Mouse (Mus musculus): ENCODE results near the gene Gtf3c5.
A peak's percentile ranks its signal among the peaks of the same experiment; 100 is the strongest.

Gene Gtf3c5

GRCm38 (mm10) chr2:28583651-28584050, at the start of gene Gtf3c5:
Gene Gtf3c5 (minus strand): TSS chr2:28583751.
- no peak for DNase-seq

- no peak for DNase-seq
Measured at GRCm38 (mm10) chr2:28633136-28633535, 49.6 kb upstream of the Gtf3c5 start.

- DNase-seq = no peak
Measured at GRCm38 (mm10) chr2:28632626-28633025, 49.1 kb upstream of the Gtf3c5 start.

- no peak for DNase-seq
Measured at GRCm38 (mm10) chr2:28629911-28630381, 46.4 kb upstream of the Gtf3c5 start.

GRCm38 (mm10) chr2:28628053-28628452, 44.5 kb upstream of the Gtf3c5 start:
- no peak for DNase-seq

GRCm38 (mm10) chr2:28626038-28626437, 42.5 kb upstream of the Gtf3c5 start:
- DNase-seq = no peak

- no peak for DNase-seq
Measured at GRCm38 (mm10) chr2:28624870-28625269, 41.3 kb upstream of the Gtf3c5 start.

- DNase-seq = no peak
Measured at GRCm38 (mm10) chr2:28622521-28623124, 39.1 kb upstream of the Gtf3c5 start.

GRCm38 (mm10) chr2:28621664-28622171, 38.2 kb upstream of the Gtf3c5 start, which contains the start of gene Gfi1b:
Gene Gfi1b (minus strand): TSS chr2:28621982.
- no peak for DNase-seq

- no peak for DNase-seq
Measured at GRCm38 (mm10) chr2:28621111-28621510, 37.6 kb upstream of the Gtf3c5 start.

GRCm38 (mm10) chr2:28620522-28620921, 37.0 kb upstream of the Gtf3c5 start:
- no peak for DNase-seq

GRCm38 (mm10) chr2:28619369-28619768, 35.8 kb upstream of the Gtf3c5 start:
- DNase-seq = no peak

GRCm38 (mm10) chr2:28618777-28619336, 35.3 kb upstream of the Gtf3c5 start:
- no peak for DNase-seq

GRCm38 (mm10) chr2:28617498-28618486, 34.2 kb upstream of the Gtf3c5 start:
- no peak for DNase-seq

- DNase-seq = no peak
Measured at GRCm38 (mm10) chr2:28616874-28617273, 33.3 kb upstream of the Gtf3c5 start.

- DNase-seq = no peak
Measured at GRCm38 (mm10) chr2:28616358-28616757, 32.8 kb upstream of the Gtf3c5 start.

- no peak for DNase-seq
Measured at GRCm38 (mm10) chr2:28613599-28613998, 30.0 kb upstream of the Gtf3c5 start.

- no peak for DNase-seq
Measured at GRCm38 (mm10) chr2:28612436-28613063, 29.0 kb upstream of the Gtf3c5 start.

- no peak for DNase-seq
Measured at GRCm38 (mm10) chr2:28611407-28611787, 27.8 kb upstream of the Gtf3c5 start.

GRCm38 (mm10) chr2:28610716-28611406, 27.3 kb upstream of the Gtf3c5 start:
- DNase-seq = peak; percentile 39

- DNase-seq = no peak
Measured at GRCm38 (mm10) chr2:28609851-28610250, 26.3 kb upstream of the Gtf3c5 start.

Data from cerebellum, adult 9-11 months (tissue).